Mouse (Mus musculus) heart, postnatal 0 days (tissue): Measurements from ENCODE around the gene Ncf4.

Source experiments
- CTCF ChIP-seq: IDR thresholded peaks from 2 replicates; pipeline ENCODE4 v1.5.1; 2016; ENCODE audit warnings: antibody characterized with exemption, control low read depth, low read depth
- EP300 ChIP-seq: IDR thresholded peaks from 2 replicates; pipeline ENCODE4 v1.6.1; 2016; ENCODE audit warnings: antibody characterized with exemption, low read depth

- TF ChIP-seq CTCF (no peak), EP300 (no peak)
Observed at GRCm38 (mm10) chr15:78278308-78278707, 33.7 kb downstream of the Ncf4 start.
